Mouse (Mus musculus) embryonic facial prominence, embryonic 15.5 days (tissue): Measurements from ENCODE around the gene Hes6. TPM values are rescaled to one million over a fixed set of nuclear protein-coding genes. Genes with fewer than 3 reads are reported as not detected.

Experiments used
- ATAC-seq: fragments of 200-750 bp; cut with Nextera tagmentation; 2 replicates; pipeline ENCODE4 v1.8.0; 2017; ENCODE audit warnings: low read depth, moderate TSS enrichment; ENCODE audit not compliant: insufficient number of reproducible peaks, low FRiP score, low TSS enrichment
- H3K27ac ChIP-seq: fragments of 300-500 bp; sonication (generic); replicated peaks from 2 replicates; pipeline ENCODE4 v1.5.1; 2015; ENCODE audit warnings: mild to moderate bottlenecking, inconsistent platforms
- H3K27me3 ChIP-seq: fragments of 300-500 bp; sonication (generic); 2 replicates; pipeline ENCODE4 v1.6.1; 2015; ENCODE audit warnings: inconsistent platforms
- H3K36me3 ChIP-seq: fragments of 300-500 bp; sonication (generic); 2 replicates; pipeline ENCODE4 v1.6.1; 2015; ENCODE audit warnings: mild to moderate bottlenecking, inconsistent platforms
- H3K4me1 ChIP-seq: fragments of 300-500 bp; sonication (generic); 2 replicates; pipeline ENCODE4 v1.6.1; 2015; ENCODE audit warnings: inconsistent platforms
- H3K4me2 ChIP-seq: fragments of 300-500 bp; sonication (generic); replicated peaks from 2 replicates; pipeline ENCODE4 v1.6.1; 2015; ENCODE audit warnings: mild to moderate bottlenecking, inconsistent platforms
- H3K4me3 ChIP-seq: fragments of 300-500 bp; sonication (generic); replicated peaks from 2 replicates; pipeline ENCODE4 v1.5.1; 2015; ENCODE audit warnings: mild to moderate bottlenecking, inconsistent platforms
- H3K9ac ChIP-seq: fragments of 300-500 bp; sonication (generic); 2 replicates; pipeline ENCODE4 v1.6.1; 2015; ENCODE audit warnings: inconsistent platforms
- H3K9me3 ChIP-seq: fragments of 300-500 bp; sonication (generic); replicated peaks from 2 replicates; pipeline ENCODE4 v1.6.1; 2016; ENCODE audit warnings: inconsistent platforms
- WGBS: fragments of 180-500 bp; shearing (Covaris S2); methylation state at CpG from one replicate; pipeline ENCODE4 v1.1.7; 2015; 5-methylcytosine and 5-hydroxymethylcytosine counted together
- polyA plus RNA-seq: library from polyadenylated mRNA; unstranded; fragments of >200 nt; fragmentation: Nextera tagmentation; extraction: Ambion mirVana; gene quantifications from 2 replicates; pipeline ENCODE4 v1.2.1, GENCODE M21; 2015

The Hes6 gene
- polyA plus RNA-seq, 1 experiment from 2014 or later, result 144 TPM

DNA sequence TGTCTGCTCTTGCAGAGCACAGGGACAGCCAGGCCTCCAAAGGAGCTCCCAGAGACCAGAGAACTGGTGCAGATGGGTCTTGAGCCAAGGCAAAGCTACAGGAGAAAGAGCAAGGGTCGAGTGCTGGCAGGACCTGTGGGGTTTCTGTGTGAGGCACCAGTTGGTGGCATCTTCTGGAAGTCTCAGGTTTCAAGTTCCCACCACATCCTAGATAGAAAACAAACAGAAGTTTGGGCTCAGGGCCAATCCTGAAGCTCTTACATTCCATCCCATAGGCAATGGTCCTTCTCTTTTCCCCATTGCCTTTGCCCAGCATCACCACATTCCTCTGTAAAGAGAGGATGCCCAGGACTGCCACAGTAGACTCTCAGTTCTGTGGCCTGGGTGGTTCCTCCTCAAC is 8.9 kb downstream of the Hes6 start:
- WGBS, result 18% methylated on average over 1 of the region's 1 CpGs
- ATAC-seq, result no peak
- no peak overlapping the region for H3K27ac ChIP-seq
- H3K27me3 ChIP-seq, result peaks cover 4% of the 10 kb centered on the region
- no peak overlapping the region for H3K9ac ChIP-seq
- H3K36me3 ChIP-seq, result no peaks in the 10 kb centered on the region
- H3K9me3 ChIP-seq, result no peaks in the 10 kb centered on the region
- no peak overlapping the region for H3K4me2 ChIP-seq
- H3K4me3 ChIP-seq, result no peak overlapping the region
- H3K4me1 ChIP-seq, result 0 out of 2 replicates have a peak, but pooled peaks cover 6% of the 10 kb centered on the region

DNA sequence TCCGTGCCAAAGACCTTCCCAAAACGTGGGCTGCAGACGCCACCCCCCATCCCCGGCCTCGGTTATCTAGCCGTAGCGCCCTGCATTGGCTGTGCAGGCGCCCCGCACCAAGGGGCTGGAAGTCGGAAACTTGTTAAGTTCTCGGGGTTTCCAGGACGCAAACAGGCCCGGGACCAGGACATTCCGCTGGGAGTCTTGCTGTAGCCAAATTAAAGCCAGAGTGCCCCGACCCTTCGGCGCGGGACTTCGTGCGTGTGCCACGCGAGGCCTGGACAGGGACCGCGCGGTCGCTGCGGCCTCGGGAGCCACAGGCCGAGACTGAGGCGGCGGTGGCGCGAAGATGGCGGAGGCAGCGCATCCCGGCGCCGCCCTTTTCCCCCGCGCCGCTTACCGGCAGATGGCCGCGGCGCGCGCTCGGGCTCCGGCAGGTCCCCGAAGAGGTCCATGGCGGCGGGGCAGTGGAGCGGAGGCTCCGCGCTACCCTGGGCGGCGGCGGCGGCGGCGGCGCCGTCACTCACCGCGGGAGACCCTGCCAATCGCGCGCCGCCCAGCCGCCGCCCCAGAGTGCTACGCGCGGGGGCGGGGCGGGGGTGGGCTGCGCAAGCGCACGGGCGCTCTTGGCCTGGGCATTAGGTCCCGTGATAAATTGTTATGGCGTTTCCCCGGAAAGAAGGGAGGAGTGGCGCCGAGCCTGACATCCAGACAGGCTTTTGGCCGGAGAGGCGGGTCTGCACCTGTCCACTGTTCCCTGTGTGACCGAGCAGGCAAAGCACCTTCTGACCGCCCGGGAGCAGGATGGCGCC is 15.4 kb downstream of the Hes6 start, which contains the start of gene Ilkap:
Ilkap (minus strand) TSS at position 556 of the 803 bp plus-strand sequence.
- Histone ChIP-seq H3K27me3 (no peaks in the 10 kb centered on the region), H3K4me3 (peak within 1 kb of the TSS; percentile 89), H3K36me3 (peaks cover 6% of the 10 kb centered on the region; the same call in 1 of the 2 replicates), H3K9ac (peak within 1 kb of the TSS; percentile 90), H3K4me2 (peak within 1 kb of the TSS; percentile 59), H3K27ac (peak within 1 kb of the TSS; percentile 87), H3K4me1 (peaks cover 22% of the 10 kb centered on the region), H3K9me3 (no peaks in the 10 kb centered on the region)
- under 1% methylated on average over 84 of the region's 91 CpGs for WGBS
- peak; percentile 95 for ATAC-seq

DNA sequence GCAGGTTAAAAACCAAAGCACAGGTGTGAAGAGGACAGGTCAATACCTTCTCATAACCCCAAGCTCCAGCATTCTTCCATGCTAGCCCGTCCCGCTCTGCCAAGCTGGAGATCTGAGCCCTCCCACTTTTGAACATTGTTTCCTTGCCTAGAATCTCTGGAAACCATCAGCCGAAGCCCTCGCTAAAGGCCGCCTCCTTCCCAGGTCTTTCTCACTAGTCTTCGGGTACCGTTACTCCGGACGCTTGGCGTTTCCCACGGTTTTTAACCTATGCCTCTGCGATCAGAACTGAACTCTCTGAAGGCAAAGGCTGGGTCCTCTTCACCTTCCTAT is 15.9 kb downstream of the Hes6 start:
- Histone ChIP-seq H3K36me3 (peaks cover 10% of the 10 kb centered on the region), H3K4me2 (peak overlapping the region; percentile 59), H3K4me1 (peaks cover 22% of the 10 kb centered on the region), H3K9ac (peak overlapping the region; percentile 90), H3K4me3 (peak overlapping the region; percentile 89), H3K27me3 (no peaks in the 10 kb centered on the region), H3K9me3 (no peaks in the 10 kb centered on the region), H3K27ac (peak overlapping the region; percentile 87)
- no peak for ATAC-seq
- WGBS, result 0% methylated on average over 12 of the region's 12 CpGs

DNA sequence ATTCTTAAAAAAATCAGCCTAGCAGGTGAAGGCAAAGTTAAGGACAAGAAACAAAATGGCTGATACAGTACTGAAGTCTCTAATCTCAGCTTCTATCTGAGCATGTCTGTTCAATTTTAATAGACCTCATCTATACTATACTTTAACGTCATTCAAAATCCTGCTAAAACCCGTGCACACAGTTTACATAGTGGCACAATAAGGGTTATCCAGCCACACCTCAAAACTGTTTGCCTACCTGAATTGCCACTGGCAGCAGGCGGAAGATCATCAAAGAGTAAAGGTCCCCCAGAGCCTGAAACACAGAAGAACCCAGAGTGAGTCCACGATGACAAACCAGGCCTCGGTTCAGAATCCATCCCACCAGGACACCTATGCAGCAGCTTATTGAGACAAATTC is 23.5 kb downstream of the Hes6 start:
- Histone ChIP-seq H3K27me3 (no peaks in the 10 kb centered on the region), H3K4me3 (no peak overlapping the region), H3K27ac (no peak overlapping the region), H3K36me3 (peaks cover 74% of the 10 kb centered on the region), H3K4me1 (peaks cover 5% of the 10 kb centered on the region; the same call in 1 of the 2 replicates), H3K9ac (no peak overlapping the region), H3K9me3 (no peaks in the 10 kb centered on the region), H3K4me2 (no peak overlapping the region)
- no peak for ATAC-seq
- 90% methylated on average over 5 of the region's 5 CpGs for WGBS

DNA sequence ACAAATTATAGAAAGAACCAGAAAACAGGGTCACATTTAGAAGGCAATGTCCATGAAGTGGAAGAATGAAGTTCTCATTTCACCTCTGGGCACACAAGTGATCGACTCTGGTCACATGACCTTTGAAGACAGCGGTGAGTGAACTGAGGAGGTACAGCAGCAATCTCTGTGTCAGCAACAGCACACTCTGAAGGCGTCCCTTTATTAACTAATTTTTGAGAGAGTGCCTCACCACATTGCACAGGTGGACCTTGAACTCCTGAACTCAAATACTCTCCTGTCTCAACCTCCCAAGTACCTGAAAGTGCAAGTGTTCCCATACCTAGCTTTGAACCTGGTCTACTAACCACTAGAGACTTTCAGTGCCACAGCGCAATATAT is 32.8 kb downstream of the Hes6 start:
- Histone ChIP-seq H3K4me3 (no peak overlapping the region), H3K4me2 (no peak overlapping the region), H3K4me1 (no peaks in the 10 kb centered on the region), H3K27ac (no peak overlapping the region), H3K9ac (no peak overlapping the region), H3K27me3 (no peaks in the 10 kb centered on the region), H3K36me3 (peaks cover 93% of the 10 kb centered on the region), H3K9me3 (no peaks in the 10 kb centered on the region)
- no peak for ATAC-seq
- 87% methylated on average over 4 of the region's 4 CpGs for WGBS

DNA sequence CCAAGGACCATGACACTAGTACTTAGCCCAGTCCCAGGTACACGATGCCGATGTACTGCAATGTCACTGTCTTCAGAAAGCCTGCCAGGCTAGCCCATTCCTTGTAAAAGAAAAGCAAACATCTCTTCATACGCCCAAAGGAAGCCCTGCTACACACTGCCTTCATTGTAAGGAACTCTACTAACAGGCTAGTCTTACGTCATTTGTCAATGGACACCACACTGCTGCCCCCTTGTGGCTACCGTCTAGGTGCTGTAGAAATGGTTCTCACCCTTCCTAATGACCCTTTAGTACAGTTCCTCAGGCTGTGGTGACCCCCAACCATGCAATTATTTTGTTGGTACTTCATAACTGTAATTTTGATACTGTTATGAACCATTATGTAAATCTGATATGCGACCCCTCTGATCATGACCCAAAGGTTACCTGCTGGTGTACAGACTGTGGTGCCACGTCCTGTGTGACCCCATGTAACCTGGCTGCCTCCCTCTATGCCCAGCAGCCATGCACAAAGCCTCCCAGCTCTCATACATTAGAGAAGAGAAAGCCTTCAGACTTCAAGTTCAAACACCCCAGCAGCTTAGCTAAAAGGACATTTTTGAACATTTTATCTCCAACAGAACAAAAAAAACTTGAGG is 33.3 kb downstream of the Hes6 start:
- Histone ChIP-seq H3K4me2 (no peak overlapping the region), H3K9me3 (no peaks in the 10 kb centered on the region), H3K27me3 (no peaks in the 10 kb centered on the region), H3K27ac (no peak overlapping the region), H3K4me3 (no peak overlapping the region), H3K36me3 (peaks cover 95% of the 10 kb centered on the region), H3K4me1 (no peaks in the 10 kb centered on the region), H3K9ac (no peak overlapping the region)
- WGBS, result 63% methylated on average over 7 of the region's 7 CpGs
- ATAC-seq, result no peak

DNA sequence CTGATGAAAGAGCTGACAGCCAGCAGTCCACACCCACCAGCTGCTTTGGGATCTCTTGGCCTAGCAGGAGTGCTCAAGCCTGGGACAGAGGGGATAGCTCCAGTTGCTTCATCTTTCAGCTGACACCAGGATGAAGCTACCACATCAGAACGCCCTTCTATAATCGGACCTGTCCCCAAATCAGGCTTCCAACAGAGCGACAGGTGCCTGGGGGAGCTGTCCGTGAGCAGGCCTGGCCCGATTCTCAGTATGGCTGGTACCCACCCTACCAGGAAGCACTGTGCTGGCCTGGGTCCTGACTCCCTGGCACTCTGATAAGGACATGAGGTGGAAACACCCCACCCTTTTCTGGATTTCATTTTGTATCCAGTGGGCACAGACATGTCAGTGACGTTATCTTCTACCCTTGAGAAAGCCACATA is 40.4 kb downstream of the Hes6 start:
- 84% methylated on average over 6 of the region's 6 CpGs for WGBS
- ATAC-seq, result no peak
- no peaks in the 10 kb centered on the region for H3K9me3 ChIP-seq
- H3K4me1 ChIP-seq, result no peaks in the 10 kb centered on the region
- H3K9ac ChIP-seq, result no peak overlapping the region
- no peak overlapping the region for H3K4me2 ChIP-seq
- H3K27ac ChIP-seq, result no peak overlapping the region
- H3K4me3 ChIP-seq, result no peak overlapping the region
- peaks cover 88% of the 10 kb centered on the region for H3K36me3 ChIP-seq
- no peaks in the 10 kb centered on the region for H3K27me3 ChIP-seq

DNA sequence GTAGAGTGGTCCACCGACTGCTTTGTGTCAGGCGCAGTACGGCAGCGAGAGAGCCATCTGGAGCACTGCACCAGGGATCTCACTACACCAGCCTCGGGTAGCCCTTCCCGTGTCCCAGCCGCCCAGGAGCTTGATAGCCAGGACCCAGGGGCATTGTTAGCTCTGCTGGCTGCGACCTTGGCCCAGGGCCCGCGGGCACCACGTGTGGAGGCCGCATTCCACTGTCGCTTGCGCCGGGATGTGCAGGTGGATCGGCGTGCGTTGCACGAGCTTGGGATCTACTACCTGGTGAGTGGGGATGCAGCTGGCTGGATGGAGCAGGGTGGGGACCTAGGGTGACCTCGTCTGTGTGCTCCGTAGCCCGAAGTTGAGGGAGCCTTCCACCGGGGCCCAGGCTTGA is 43.8 kb downstream of the Hes6 start:
- Histone ChIP-seq H3K36me3 (peaks cover 54% of the 10 kb centered on the region), H3K9me3 (no peaks in the 10 kb centered on the region), H3K9ac (no peak overlapping the region), H3K4me1 (peaks cover 15% of the 10 kb centered on the region), H3K4me3 (no peak overlapping the region), H3K27me3 (no peaks in the 10 kb centered on the region), H3K27ac (no peak overlapping the region), H3K4me2 (no peak overlapping the region)
- WGBS, result 83% methylated on average over 23 of the region's 23 CpGs
- no peak for ATAC-seq

DNA sequence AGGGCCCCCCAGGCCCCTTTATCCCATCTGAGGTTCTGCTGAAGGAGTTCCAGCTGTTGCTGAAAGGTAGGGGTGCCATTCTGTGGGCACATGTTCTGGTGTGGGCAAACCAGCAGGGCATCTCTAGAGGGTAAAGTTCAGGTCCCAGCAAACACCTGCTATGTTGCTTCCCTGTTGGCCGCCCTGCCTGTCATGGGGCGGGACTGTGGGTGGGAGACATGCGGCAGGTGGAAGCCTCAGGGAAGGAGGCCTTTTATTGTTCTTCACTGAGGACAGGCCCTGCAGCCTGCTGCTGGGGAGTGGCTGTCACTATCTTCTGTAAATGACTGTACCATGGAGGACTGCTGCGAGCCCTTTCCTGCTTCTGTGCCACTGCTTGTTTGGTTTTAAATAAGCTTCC is 44.4 kb downstream of the Hes6 start:
- H3K4me2 ChIP-seq, result no peak overlapping the region
- H3K36me3 ChIP-seq, result peaks cover 48% of the 10 kb centered on the region
- no peak overlapping the region for H3K27ac ChIP-seq
- peaks cover 15% of the 10 kb centered on the region for H3K4me1 ChIP-seq
- no peaks in the 10 kb centered on the region for H3K27me3 ChIP-seq
- H3K4me3 ChIP-seq, result no peak overlapping the region
- no peak for ATAC-seq
- 61% methylated on average over 4 of the region's 4 CpGs for WGBS
- no peaks in the 10 kb centered on the region for H3K9me3 ChIP-seq
- H3K9ac ChIP-seq, result no peak overlapping the region

DNA sequence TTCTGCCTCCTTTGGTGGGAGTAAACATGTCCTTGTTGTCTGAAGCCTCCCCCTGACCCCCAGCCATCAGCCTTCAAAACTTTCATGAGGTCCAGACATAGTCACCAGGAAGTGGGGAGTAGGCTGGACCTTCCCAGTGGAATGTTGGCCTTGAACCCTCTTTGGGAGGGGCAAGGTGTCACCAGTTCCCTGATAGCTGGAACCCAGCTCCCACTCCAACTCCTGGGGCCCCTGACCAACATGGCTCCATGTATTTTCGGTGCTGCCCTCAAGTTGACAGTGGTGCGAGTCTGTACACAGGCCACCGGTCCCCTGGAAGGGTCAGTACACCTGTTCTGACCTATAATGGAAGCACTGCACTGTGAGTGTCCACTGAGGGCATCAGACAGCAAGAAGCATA is 46.5 kb downstream of the Hes6 start:
- WGBS, result 93% methylated on average over 3 of the region's 3 CpGs
- Histone ChIP-seq H3K4me2 (no peak overlapping the region), H3K4me3 (no peak overlapping the region), H3K27me3 (no peaks in the 10 kb centered on the region), H3K36me3 (peaks cover 27% of the 10 kb centered on the region), H3K9ac (no peak overlapping the region), H3K4me1 (peaks cover 15% of the 10 kb centered on the region), H3K9me3 (no peaks in the 10 kb centered on the region), H3K27ac (no peak overlapping the region)
- ATAC-seq, result no peak

DNA sequence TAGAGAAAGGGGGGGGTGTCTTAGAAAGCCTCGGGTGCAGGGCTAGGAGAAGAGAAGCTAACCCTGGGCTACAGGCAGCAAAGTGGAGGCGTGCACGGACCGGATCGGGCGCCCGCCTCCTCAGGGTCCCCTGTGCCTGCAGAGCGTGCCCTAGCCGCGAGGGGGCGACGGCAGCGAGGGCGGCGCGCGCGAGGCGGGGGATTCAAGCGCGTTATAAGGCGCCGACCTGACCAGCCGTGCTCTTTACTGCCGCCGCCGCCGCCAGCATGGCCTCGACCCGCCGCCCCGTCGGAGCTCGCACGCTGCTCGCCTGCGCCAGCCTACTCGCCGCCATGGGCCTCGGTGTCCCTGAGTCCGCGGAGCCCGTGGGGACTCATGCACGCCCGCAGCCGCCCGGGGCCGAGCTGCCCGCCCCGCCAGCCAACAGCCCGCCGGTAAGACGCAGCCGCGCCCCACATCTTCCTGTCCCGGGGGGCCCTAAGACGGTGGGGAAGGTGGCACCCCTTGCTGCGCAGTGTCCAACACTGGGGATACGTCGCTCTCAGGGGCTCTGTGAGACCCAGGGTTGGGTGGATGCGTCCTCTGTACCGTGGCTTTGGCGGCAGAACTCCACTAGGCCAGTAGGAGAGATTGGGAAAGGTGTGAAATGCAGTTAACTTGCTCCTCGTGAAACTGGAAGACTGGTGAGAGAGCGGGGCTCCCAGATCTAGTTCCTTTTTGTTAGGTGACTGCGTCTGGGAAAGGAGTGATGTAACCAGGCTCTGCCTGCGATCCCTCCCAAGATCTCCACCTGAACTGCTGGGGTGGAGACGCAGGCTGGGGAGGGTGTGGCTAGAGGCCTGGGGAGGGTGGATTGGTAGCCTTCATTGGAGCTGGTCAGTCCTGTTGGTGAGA is 47.4 kb downstream of the Hes6 start, which contains the start of gene Erfe:
Erfe (plus strand) TSS at position 216 of the 894 bp plus-strand sequence.
- Histone ChIP-seq H3K27me3 (no peaks in the 10 kb centered on the region), H3K27ac (0 out of 2 replicates have a peak within 1 kb of the TSS, but pooled peaks have one; percentile 39), H3K4me1 (peaks cover 15% of the 10 kb centered on the region), H3K4me2 (peak within 1 kb of the TSS; percentile 98), H3K36me3 (peaks cover 18% of the 10 kb centered on the region), H3K9ac (peak within 1 kb of the TSS; percentile 37), H3K4me3 (peak within 1 kb of the TSS; percentile 50), H3K9me3 (no peaks in the 10 kb centered on the region)
- under 1% methylated on average over 68 of the region's 68 CpGs for WGBS
- ATAC-seq, result peak; percentile 21; the same call in 1 of the 2 replicates
